Mouse (Mus musculus) heart, adult 2 months (tissue): Measurements from ENCODE around the gene Ccp110.

Source experiments
- CTCF ChIP-seq: fragments of 200-600 bp; IDR thresholded peaks from 2 replicates; pipeline ENCODE4 v1.8.1; 2022; ENCODE audit warnings: antibody characterized with exemption, mild to moderate bottlenecking, moderate library complexity
- POLR2A ChIP-seq: fragments of 200-500 bp; IDR thresholded peaks from 2 replicates; pipeline ENCODE4 v1.6.1; 2011; ENCODE audit warnings: mild to moderate bottlenecking, low read depth, low read length, control low read depth; ENCODE audit not compliant: insufficient read depth

GRCm38 (mm10) chr7:118759372-118759771, 47.0 kb downstream of the Ccp110 start:
- TF ChIP-seq POLR2A (no peak), CTCF (no peak)
